Mouse (Mus musculus) forebrain, postnatal 0 days (tissue): ENCODE results near the gene Gm12166. TPM values are rescaled to one million over a fixed set of nuclear protein-coding genes. Genes with fewer than 3 reads are reported as not detected.
A peak's percentile ranks its signal among the peaks of the same experiment; 100 is the strongest.

Experiments used
- ATAC-seq: fragments of 200-750 bp; cut with Nextera tagmentation; 2 replicates; pipeline ENCODE4 v1.8.0; 2017; ENCODE audit warnings: mild to moderate bottlenecking, moderate library complexity
- DNase-seq: peaks from one replicate; pipeline ENCODE4 v3.0.0-alpha.2; 2015
- H3K27ac ChIP-seq: fragments of 300-500 bp; sonication (generic); 2 replicates; pipeline ENCODE4 v1.5.1; 2014; ENCODE audit warnings: low read depth, mild to moderate bottlenecking, antibody characterized with exemption, low read length, moderate library complexity, mixed read lengths
- H3K27me3 ChIP-seq: fragments of 300-500 bp; sonication (generic); 2 replicates; pipeline ENCODE4 v1.6.1; 2014; ENCODE audit warnings: mild to moderate bottlenecking, low read length, mixed read lengths; ENCODE audit not compliant: insufficient read depth
- H3K36me3 ChIP-seq: fragments of 300-500 bp; sonication (generic); 2 replicates; pipeline ENCODE4 v1.6.1; 2014; ENCODE audit warnings: mild to moderate bottlenecking, moderate library complexity; ENCODE audit not compliant: insufficient read depth
- H3K4me1 ChIP-seq: fragments of 300-500 bp; sonication (generic); 2 replicates; pipeline ENCODE4 v1.6.1; 2014; ENCODE audit warnings: antibody characterized with exemption; ENCODE audit not compliant: insufficient read depth
- H3K4me2 ChIP-seq: fragments of 300-500 bp; sonication (generic); 2 replicates; pipeline ENCODE4 v1.6.1; 2014; ENCODE audit warnings: low read depth, mild to moderate bottlenecking, moderate library complexity
- H3K4me3 ChIP-seq: fragments of 300-500 bp; sonication (generic); 2 replicates; pipeline ENCODE4 v1.5.1; 2014; ENCODE audit warnings: low read depth, low read length, mixed read lengths
- H3K9ac ChIP-seq: fragments of 300-500 bp; sonication (generic); 2 replicates; pipeline ENCODE4 v1.6.1; 2014; ENCODE audit warnings: mild to moderate bottlenecking
- H3K9me3 ChIP-seq: fragments of 300-500 bp; sonication (generic); 2 replicates; pipeline ENCODE4 v1.6.1; 2016; ENCODE audit warnings: low read length
- CTCF ChIP-seq: sonication (generic); IDR thresholded peaks from 2 replicates; pipeline ENCODE4 v1.5.1; 2016; ENCODE audit warnings: antibody characterized with exemption, control low read depth, low read depth
- WGBS: fragments of 180-500 bp; shearing (Covaris S2); extraction: QIAGEN DNeasy Blood & Tissue Kit; methylation state at CpG from one replicate; pipeline ENCODE4 v1.1.7; 2014; 5-methylcytosine and 5-hydroxymethylcytosine counted together
- microRNA-seq, 2 experiments: library from miRNA; unstranded; fragments of <30 nt; microRNA quantifications; one replicate each; pipeline ENCODE4; 2016
- polyA plus RNA-seq: library from polyadenylated mRNA; unstranded; fragments of >200 nt; fragmentation: Nextera tagmentation; extraction: Ambion mirVana; gene quantifications from 2 replicates; pipeline ENCODE4 v1.2.1, GENCODE M21; 2015
- total RNA-seq: library from RNA; depleted of rRNA; stranded (reverse); fragments of >200 nt; gene quantifications from 2 replicates; pipeline ENCODE4 v1.2.3, GENCODE M21; 2014; rRNA removed

Gm12166 gene
- total and polyA plus RNA-seq, 2 experiments from 2014 or later: 6.6 to 15.1 TPM

GRCm38 (mm10) chr11:46029485-46029884 lies 22.6 kb downstream of the Gm12166 start:
- DNase-seq (no peak), ATAC-seq (no peak)
- Histone ChIP-seq H3K27ac (no peak overlapping the region), H3K36me3 (no peaks in the 10 kb centered on the region), H3K9ac (no peak overlapping the region), H3K9me3 (no peaks in the 10 kb centered on the region), H3K27me3 (no peaks in the 10 kb centered on the region), H3K4me2 (no peak overlapping the region), H3K4me1 (no peaks in the 10 kb centered on the region), H3K4me3 (no peak overlapping the region)
- no peak for TF ChIP-seq CTCF
- 67% methylated on average over 2 of the region's 2 CpGs for WGBS

DNA sequence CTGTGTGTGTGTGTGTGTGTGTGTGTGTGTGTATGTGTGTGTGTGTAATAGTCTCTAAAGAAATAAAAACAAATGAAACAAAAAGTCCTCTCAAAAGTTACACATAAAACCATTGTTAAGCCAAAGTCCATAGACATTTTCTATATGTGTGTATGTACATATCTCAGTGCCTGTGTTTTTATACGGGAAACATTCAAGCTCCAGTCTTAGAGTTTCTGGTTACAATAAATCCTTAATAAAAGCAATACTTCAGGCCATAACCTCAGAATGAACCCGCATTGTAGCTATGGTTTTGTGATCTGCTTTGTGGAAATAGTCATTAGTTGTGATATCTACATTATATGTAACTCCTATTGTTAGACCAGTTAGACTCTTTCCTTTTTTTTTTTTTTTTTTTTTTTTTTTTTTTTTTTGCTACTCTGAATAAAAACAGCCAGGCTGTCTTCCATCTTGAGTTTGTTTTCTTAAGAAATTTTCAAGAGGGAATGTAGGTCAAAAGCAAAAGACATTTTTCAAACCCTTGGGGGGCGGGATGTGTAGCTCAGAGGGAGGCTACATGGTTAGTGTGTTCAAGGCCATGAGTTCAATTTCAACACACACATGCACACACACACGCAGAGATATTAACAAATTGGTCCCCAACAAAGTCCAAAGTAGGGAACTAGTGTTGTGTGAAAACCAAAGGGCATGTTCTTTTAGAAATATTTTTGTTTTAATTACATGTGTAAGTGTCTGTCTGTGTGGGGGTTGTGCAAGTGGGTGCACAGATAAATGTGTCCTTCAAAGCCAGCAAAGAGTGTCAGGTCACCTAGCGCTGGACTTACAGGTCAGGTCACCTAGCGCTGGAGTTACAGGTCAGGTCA lies 23.9 kb downstream of the Gm12166 start:
- no peak for DNase-seq
- no peaks in the 10 kb centered on the region for H3K4me1 ChIP-seq
- WGBS: 88% methylated on average over 6 of the region's 6 CpGs
- H3K27ac ChIP-seq: no peak overlapping the region
- no peaks in the 10 kb centered on the region for H3K27me3 ChIP-seq
- H3K4me2 ChIP-seq: no peak overlapping the region
- TF ChIP-seq CTCF: no peak
- H3K9ac ChIP-seq: no peak overlapping the region
- ATAC-seq: no peak
- H3K4me3 ChIP-seq: no peak overlapping the region
- no peaks in the 10 kb centered on the region for H3K36me3 ChIP-seq
- H3K9me3 ChIP-seq: no peaks in the 10 kb centered on the region

- H3K36me3 ChIP-seq: no peaks in the 10 kb centered on the region
- H3K9ac ChIP-seq: no peak overlapping the region
- H3K27ac ChIP-seq: no peak overlapping the region
- no peaks in the 10 kb centered on the region for H3K4me1 ChIP-seq
- H3K27me3 ChIP-seq: no peaks in the 10 kb centered on the region
- WGBS: 62% methylated on average over 7 of the region's 7 CpGs
- DNase-seq: no peak
- no peak overlapping the region for H3K4me2 ChIP-seq
- H3K4me3 ChIP-seq: no peak overlapping the region
- H3K9me3 ChIP-seq: no peaks in the 10 kb centered on the region
- ATAC-seq: no peak
- TF ChIP-seq CTCF: no peak
Observed at GRCm38 (mm10) chr11:46025962-46026392, 26.1 kb downstream of the Gm12166 start.

GRCm38 (mm10) chr11:46022983-46023382 lies 29.1 kb downstream of the Gm12166 start:
- WGBS: 85% methylated on average over 6 of the region's 6 CpGs
- ATAC-seq (no peak), DNase-seq (no peak)
- no peak overlapping the region for H3K9ac ChIP-seq
- no peaks in the 10 kb centered on the region for H3K9me3 ChIP-seq
- no peak overlapping the region for H3K27ac ChIP-seq
- H3K36me3 ChIP-seq: no peaks in the 10 kb centered on the region
- no peak overlapping the region for H3K4me3 ChIP-seq
- H3K27me3 ChIP-seq: no peaks in the 10 kb centered on the region
- no peaks in the 10 kb centered on the region for H3K4me1 ChIP-seq
- no peak overlapping the region for H3K4me2 ChIP-seq
- no peak for TF ChIP-seq CTCF

- Histone ChIP-seq H3K9me3 (no peaks in the 10 kb centered on the region), H3K27ac (no peak overlapping the region), H3K4me2 (no peak overlapping the region), H3K36me3 (no peaks in the 10 kb centered on the region), H3K27me3 (no peaks in the 10 kb centered on the region), H3K4me1 (no peaks in the 10 kb centered on the region), H3K9ac (no peak overlapping the region), H3K4me3 (no peak overlapping the region)
- DNase-seq (no peak), ATAC-seq (no peak)
- TF ChIP-seq CTCF: no peak
Observed at GRCm38 (mm10) chr11:46021850-46022249, 30.3 kb downstream of the Gm12166 start.

- 39% methylated on average over 1 of the region's 1 CpGs for WGBS
- Histone ChIP-seq H3K9ac (no peak overlapping the region), H3K27me3 (no peaks in the 10 kb centered on the region), H3K36me3 (no peaks in the 10 kb centered on the region), H3K4me3 (no peak overlapping the region), H3K9me3 (no peaks in the 10 kb centered on the region), H3K4me2 (no peak overlapping the region), H3K27ac (no peak overlapping the region), H3K4me1 (no peaks in the 10 kb centered on the region)
- DNase-seq: no peak
- no peak for ATAC-seq
- no peak for TF ChIP-seq CTCF
Observed at GRCm38 (mm10) chr11:46020246-46020645, 31.9 kb downstream of the Gm12166 start.

GRCm38 (mm10) chr11:46016061-46016460 lies 36.1 kb downstream of the Gm12166 start:
- Histone ChIP-seq H3K27ac (no peak overlapping the region), H3K4me1 (no peaks in the 10 kb centered on the region), H3K4me3 (no peak overlapping the region), H3K9ac (no peak overlapping the region), H3K4me2 (no peak overlapping the region), H3K9me3 (no peaks in the 10 kb centered on the region), H3K36me3 (no peaks in the 10 kb centered on the region), H3K27me3 (no peaks in the 10 kb centered on the region)
- ATAC-seq: peak; percentile 55
- TF ChIP-seq CTCF: peak; percentile 86
- DNase-seq: peak; percentile 86
- 17% methylated on average over 6 of the region's 6 CpGs for WGBS

Small RNA genes within 50 kb of the gene (microRNA-seq; reads per million reads assigned to microRNA genes)
- 0 to 0.12 reads per million in 2 experiments for gene Mir8100

Other genes with a start within 250 kb of the Gm12166 start
- 24.7 and 32.8 TPM in 2 replicates for gene Clint1, start 200.3 kb downstream of the Gm12166 start, total RNA-seq
- gene Clint1, start 200.3 kb downstream of the Gm12166 start, polyA plus RNA-seq: 19.4 and 28.8 TPM in 2 replicates
- gene Lsm11, start 107.4 kb downstream of the Gm12166 start, total RNA-seq: 60.9 and 61.7 TPM in 2 replicates
- gene Lsm11, start 107.4 kb downstream of the Gm12166 start, polyA plus RNA-seq: 14.7 and 23.6 TPM in 2 replicates
- 12.2 and 13.2 TPM in 2 replicates for gene Thg1l, start 96.8 kb downstream of the Gm12166 start, total RNA-seq
- gene Thg1l, start 96.8 kb downstream of the Gm12166 start, polyA plus RNA-seq: 8.0 and 10.1 TPM in 2 replicates
- gene Sox30, start 72.0 kb downstream of the Gm12166 start, total RNA-seq: 0.23 and 0.57 TPM in 2 replicates
- gene Sox30, start 72.0 kb downstream of the Gm12166 start, polyA plus RNA-seq: 0.10 and 0.13 TPM in 2 replicates
- 16.2 and 19.8 TPM in 2 replicates for gene Adam19, start 3.7 kb upstream of the Gm12166 start, total RNA-seq
- gene Adam19, start 3.7 kb upstream of the Gm12166 start, polyA plus RNA-seq: 3.5 and 5.0 TPM in 2 replicates
- gene Nipal4, start 114.2 kb upstream of the Gm12166 start, total RNA-seq: 0.14 and 0.38 TPM in 2 replicates
- 0.06 and 0.07 TPM in 2 replicates for gene Nipal4, start 114.2 kb upstream of the Gm12166 start, polyA plus RNA-seq
- gene Fndc9, start 183.2 kb upstream of the Gm12166 start, total RNA-seq: 11.1 and 12.2 TPM in 2 replicates
- gene Fndc9, start 183.2 kb upstream of the Gm12166 start, polyA plus RNA-seq: 9.9 and 15.9 TPM in 2 replicates